Mouse (Mus musculus) cerebellum, postnatal 10 days (tissue): ENCODE results near the gene Rasip1.

ENCODE experiments used
- DNase-seq, 2 experiments: peaks; one replicate each; pipeline ENCODE4 v3.0.0; 2021; ENCODE audit warnings: mixed read lengths in 2 of 2

Gene Rasip1

DNA sequence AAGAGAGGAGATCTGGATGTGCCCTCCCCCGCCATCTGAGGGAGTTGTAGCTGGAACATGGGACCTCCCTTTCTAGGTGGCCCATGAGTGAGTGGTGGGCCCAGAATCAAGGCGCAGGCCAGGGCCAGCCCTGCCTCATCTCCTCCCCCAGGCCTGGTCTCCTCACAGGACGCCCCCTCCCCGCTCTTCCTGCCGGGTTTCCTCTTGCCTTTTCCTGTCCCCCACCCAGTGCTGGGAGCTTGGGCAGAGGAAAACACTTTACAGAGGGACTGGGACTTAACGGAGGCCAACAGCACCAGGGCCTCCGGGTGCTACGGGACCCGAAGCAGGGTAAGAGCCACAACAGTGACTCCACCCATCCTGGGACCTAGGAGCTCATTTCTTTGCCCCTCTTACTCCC, at the start of gene Rasip1:
Gene Rasip1, plus strand, starts transcription at position 228 of the 400 bp plus-strand sequence.
- DNase-seq: no peak

- no peak for DNase-seq
These were observed 41.4 kb upstream of the Rasip1 start for GRCm38 (mm10) chr7:45585923-45586322.

DNA sequence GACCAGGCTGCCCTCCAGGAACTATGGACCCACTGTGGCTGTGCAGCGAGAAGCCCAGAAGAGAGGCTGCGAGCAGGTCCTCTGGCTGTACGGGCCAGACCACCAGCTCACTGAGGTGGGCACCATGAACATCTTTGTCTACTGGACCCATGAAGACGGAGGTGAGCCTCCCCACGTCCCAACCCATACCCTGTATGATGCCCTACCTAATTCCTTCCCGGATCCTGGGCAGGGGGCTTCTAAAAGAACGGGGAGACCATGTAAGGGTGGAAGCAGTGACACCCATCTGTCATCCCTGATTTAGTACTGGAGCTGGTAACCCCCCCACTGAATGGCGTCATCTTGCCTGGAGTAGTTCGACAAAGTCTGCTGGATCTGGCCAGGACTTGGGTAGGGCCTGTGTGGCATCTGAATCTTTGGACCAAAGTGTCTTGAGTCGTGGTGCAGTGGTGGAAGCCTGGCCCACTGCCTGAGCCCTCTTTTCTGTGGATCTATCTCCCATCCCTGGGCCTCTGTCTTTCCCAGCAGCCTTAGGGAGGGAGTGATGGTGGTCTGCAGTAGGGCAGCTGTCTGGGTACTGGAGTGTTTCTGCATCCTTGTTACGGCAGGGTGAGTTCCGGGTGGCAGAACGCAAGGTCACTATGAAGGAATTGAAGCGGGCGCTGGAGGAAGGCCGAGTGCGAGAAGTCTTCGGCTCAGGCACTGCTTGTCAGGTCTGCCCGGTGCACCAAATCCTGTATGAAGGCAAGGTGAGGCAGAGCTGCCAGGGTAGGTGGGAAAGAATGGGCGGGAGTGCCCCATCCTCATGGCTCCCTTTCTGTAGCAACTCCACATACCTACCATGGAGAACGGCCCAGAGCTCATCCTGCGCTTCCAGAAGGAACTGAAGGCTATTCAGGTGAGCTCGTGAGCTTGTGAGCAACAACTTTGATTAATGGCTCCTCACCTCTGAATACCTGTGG, 39.4 kb upstream of the Rasip1 start:
- no peak for DNase-seq

DNA sequence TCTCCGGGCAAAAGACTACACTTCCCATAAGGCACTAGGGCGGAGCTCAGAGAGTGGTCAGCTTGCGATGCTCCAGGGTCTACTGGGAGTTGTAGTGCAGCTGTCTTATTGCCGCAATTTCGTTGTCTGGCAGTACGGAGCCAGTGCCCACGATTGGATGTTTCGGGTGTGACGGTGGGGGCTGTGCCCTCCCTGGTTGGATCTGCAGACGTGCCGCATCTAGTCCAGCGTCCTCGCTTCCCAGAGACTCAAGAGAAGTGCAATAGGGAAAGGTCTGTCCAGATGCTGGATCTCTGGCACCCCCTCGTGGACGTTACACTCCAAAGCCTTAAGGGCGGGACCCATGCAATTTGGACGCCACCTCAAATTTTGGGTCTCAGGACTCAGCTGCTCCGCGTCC, 38.1 kb upstream of the Rasip1 start:
- DNase-seq: peak; percentile 96 to 97

- no peak for DNase-seq
These were observed 37.4 kb upstream of the Rasip1 start for GRCm38 (mm10) chr7:45589898-45590297.

DNA sequence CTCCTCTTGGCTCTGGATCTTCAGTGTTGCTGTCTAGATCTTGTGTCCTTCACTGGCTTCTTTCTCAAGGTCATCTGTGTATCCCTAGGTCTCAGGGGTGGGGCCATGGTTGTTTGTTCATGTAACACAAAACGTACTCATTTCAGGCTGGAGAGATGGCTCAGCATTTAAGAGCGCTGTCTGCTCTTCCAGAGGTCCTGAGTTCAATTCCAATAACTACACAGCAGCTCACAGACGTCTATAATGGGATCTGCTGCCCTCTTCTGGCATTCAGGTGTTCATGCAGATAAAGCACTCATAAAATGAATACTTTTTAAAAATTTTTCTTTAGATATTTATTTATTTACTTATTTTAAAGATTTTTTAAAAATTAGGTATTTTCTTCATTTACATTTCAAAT, 36.4 kb upstream of the Rasip1 start:
- peak in 1 of 2 experiments; percentile 32 for DNase-seq

- DNase-seq: no peak
These were observed 35.4 kb upstream of the Rasip1 start for GRCm38 (mm10) chr7:45591880-45592279.

DNA sequence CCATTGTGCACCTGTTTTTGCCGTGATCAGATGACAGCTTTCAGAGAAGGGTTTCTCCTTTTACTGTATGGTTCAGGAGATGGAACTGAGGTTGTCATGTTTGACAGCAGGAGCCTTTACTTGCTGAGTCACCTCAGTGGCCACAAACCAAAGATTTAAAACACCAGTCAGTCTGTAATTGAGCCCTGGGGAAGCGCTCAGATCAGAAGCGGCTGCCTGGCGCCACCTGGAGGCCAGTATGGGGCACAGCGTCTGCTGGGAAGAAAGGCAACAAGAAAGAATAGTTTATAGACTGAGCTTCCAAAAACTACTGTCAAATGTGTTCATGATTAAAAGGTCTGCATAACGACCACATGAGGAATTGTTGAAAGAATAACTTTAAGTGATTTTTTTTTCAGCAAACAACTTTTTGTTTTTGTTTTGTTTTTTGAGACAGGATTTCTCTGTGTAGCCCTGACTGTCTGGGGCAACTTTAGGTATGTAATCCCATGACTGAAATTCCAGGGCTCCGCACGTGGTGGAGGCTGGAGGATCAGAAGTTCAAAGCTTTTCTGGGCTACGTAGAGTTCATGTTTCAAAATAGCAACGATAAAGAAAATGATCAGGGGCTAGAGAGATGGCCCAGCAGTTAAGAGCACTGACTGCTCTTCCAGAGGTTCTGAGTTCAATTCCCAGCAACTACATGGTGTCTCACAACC, 34.0 kb upstream of the Rasip1 start:
- peak; percentile 76 to 81 for DNase-seq

DNA sequence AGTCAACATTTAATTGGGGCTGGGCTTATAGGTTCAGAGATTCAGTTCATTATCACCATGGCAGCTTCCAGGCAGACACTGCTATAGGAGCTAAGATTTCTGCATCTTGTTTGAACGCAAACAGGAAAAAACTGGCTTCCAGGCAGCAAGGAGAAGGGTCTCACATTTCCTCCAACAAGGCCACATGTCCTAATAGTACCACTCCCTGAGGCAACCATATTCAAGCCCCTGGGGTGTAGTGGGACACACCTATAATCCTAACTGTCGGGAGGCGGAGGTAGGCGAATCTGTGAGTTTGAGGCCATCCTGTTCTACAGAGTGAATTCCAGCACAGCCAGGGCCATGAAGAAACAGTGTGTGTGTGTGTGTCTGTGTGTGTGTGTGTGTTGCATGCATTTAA, 32.1 kb upstream of the Rasip1 start:
- DNase-seq: no peak

GRCm38 (mm10) chr7:45596107-45596506, 31.2 kb upstream of the Rasip1 start:
- no peak for DNase-seq

- no peak for DNase-seq
These were observed 30.3 kb upstream of the Rasip1 start for GRCm38 (mm10) chr7:45597013-45597412.

GRCm38 (mm10) chr7:45597527-45597926, 29.8 kb upstream of the Rasip1 start:
- DNase-seq: peak in 1 of 2 experiments; percentile 35

DNA sequence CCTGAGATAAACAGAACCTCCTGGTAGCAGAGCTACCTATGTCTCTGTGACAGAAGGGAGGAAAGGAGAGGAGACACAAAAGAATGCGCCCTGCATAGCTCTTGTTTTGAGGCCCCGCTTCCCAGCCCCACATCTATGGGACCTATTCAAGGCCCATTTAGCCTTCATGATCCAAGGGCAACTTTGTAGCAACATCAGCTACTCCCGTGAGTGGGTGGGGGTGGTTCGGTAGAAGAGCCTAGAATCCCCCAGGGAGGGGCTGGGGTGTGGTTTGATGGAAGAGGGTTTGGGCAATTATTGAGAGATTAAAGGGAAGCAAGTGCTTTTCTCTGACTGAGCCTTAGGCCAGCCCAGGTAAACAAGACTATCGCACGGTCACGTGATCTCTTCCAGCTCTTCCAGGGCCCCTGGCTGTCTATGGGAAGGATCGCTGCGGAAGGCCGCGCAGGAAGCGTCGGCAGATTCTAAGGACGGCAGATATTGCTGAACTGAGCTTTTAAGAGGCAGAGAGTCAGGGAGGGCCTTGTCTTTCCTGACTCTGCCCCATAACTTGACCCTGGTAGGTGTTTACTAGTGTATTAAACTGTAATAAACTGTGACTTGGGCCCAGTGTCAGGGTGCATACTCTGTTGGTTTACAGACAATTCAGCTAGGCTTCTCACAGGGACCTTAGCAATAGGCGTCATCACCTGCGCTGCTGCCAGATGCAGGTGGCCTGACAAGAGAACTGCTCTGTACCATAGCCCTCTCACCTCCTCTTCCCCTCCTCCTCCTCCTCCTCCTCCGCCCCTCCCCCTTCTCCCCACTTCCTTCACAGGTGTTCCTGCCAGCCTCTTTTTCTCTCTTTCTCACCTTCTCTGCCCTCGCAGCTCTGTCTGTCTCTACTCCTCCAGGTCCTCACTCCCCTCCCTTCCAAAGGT, 28.1 kb upstream of the Rasip1 start:
- no peak for DNase-seq

GRCm38 (mm10) chr7:45605704-45606289, 21.5 kb upstream of the Rasip1 start:
- DNase-seq: no peak

GRCm38 (mm10) chr7:45609511-45609910, 17.8 kb upstream of the Rasip1 start:
- DNase-seq: no peak

- peak in 1 of 2 experiments; percentile 27 for DNase-seq
These were observed 11.0 kb upstream of the Rasip1 start for GRCm38 (mm10) chr7:45616277-45616676.

DNA sequence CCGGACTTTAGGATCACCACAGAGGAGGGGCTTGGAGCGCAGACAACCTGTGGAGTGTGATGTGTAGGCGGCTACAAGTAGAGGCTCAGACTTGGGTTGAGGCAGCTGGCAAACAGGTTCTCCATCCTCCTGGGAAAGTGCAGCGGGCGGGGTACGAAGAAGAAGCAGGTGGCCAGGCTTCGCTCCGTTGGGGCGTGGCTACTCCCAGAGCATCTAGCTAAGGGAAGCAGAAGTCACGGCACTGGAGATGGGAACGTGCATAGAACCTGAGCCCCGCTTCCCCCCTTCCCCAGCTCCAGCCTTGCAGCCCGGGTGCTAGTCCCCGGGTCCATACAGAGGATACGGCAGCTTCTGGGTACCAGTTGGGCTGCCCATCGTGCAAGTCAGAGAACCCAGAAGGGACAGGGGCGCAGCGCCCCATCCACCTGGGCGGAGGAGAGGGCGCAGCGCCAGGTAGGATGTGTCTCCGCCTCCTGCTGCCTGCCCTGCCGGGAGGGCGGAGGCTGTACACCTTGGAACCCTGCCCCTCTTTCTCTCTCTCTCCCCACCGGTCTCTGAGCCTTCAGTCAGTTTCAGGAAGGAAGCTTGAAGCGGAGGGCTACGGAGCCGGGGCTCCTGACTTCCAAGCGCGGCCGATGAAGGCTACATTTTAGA, 10.1 kb upstream of the Rasip1 start, which contains the start of gene Fut1:
Gene Fut1, plus strand, starts transcription at position 248 of the 654 bp plus-strand sequence.
- DNase-seq: peak in 1 of 2 experiments; percentile 37

- no peak for DNase-seq
These were observed 9.0 kb upstream of the Rasip1 start for GRCm38 (mm10) chr7:45618316-45618715.

DNA sequence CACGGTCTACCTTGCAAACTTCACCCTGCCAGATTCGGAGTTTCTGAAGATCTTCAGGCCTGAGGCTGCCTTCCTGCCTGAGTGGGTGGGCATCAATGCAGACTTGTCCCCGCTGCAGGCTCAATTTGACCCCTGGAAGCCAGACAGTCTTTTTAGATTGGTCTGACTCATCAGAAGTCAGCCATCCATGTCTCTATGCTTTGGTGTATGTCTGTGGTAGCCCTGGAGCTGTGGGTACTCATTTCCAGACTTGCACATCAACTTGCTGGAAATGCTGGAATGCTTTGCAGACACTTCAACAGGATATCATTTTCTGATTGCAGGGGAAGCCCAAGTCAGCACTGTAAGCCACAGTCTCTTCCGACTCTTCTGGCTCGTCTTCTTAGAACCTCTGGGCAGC, 7.7 kb upstream of the Rasip1 start:
- no peak for DNase-seq

GRCm38 (mm10) chr7:45621443-45621842, 5.8 kb upstream of the Rasip1 start, which contains the start of gene Izumo1:
Gene Izumo1, plus strand, starts transcription at chr7:45621811.
- DNase-seq: peak; percentile 48 to 51

DNA sequence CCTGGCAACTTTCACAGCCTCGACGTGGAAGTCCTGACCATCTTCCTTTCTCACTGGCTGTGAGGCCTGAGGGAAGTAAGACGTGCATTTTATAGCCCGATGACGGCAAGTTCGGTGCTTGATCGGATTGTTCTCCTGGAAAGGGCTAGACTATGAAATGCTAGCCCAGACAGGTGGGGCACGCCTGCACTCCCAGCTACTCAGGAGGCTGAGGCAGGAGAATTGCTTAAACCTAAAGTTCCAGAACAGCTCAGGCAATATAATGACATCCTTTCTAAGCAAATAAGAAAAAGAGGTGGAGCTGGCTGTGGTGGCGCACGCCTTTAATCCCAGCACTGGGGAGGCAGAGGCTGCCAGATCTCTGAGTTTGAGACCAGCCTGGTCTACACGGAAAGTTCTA, 3.8 kb upstream of the Rasip1 start:
- no peak for DNase-seq

DNA sequence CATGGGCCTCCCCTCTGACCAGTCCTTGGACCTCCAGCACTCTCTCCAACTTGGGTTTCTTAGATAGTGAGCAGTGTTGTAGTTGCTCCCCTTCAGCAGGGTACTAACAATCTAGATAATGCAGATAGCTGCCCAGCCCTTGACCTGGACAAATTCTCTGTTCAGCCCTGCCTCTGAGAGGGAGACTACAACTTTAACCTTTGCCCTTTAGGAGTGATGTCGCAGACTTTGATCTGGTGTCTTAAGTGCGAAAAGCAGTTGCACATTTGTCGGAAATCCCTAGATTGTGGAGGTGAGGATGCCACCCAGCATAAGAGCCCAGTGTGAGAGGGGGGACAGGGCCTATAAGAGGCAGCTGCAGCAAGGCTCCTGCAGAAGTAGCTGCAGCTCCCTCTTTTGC, 2.6 kb upstream of the Rasip1 start:
- DNase-seq: no peak
